Mouse (Mus musculus) hindbrain, postnatal 0 days (tissue): ENCODE measurements at regions not wholly inside any gene's neighbourhood (a gene's known extent, or its start where the extent isn't known, plus 50 kb on each side); places are given as distances from the start of the nearest gene placed in this dataset.
A peak's percentile ranks its signal among the peaks of the same experiment; 100 is the strongest.

Source experiments
- ATAC-seq: fragments of 200-750 bp; cut with Nextera tagmentation; 2 replicates; pipeline ENCODE4 v1.8.0; 2017; ENCODE audit warnings: mild to moderate bottlenecking, moderate TSS enrichment, moderate library complexity
- DNase-seq: peaks from one replicate; pipeline ENCODE4 v3.0.0-alpha.2; 2015; ENCODE audit warnings: low spot score
- H3K27ac ChIP-seq: fragments of 300-500 bp; sonication (generic); 2 replicates; pipeline ENCODE4 v1.5.1; 2014; ENCODE audit warnings: mild to moderate bottlenecking
- H3K27me3 ChIP-seq: fragments of 300-500 bp; sonication (generic); 2 replicates; pipeline ENCODE4 v1.6.1; 2014; ENCODE audit warnings: low read length, mixed read lengths; ENCODE audit not compliant: insufficient read depth
- H3K36me3 ChIP-seq: fragments of 300-500 bp; sonication (generic); 2 replicates; pipeline ENCODE4 v1.6.1; 2014; ENCODE audit warnings: low read length, mixed read lengths; ENCODE audit not compliant: insufficient read depth
- H3K4me1 ChIP-seq: fragments of 300-500 bp; sonication (generic); 2 replicates; pipeline ENCODE4 v1.6.1; 2014; ENCODE audit warnings: antibody characterized with exemption, low read length, mixed read lengths; ENCODE audit not compliant: insufficient read depth
- H3K4me2 ChIP-seq: fragments of 300-500 bp; sonication (generic); 2 replicates; pipeline ENCODE4 v1.6.1; 2014; ENCODE audit warnings: low read depth, mild to moderate bottlenecking, low read length, moderate library complexity, mixed read lengths
- H3K4me3 ChIP-seq: fragments of 300-500 bp; sonication (generic); 2 replicates; pipeline ENCODE4 v1.5.1; 2014; ENCODE audit warnings: low read length
- H3K9ac ChIP-seq: fragments of 300-500 bp; sonication (generic); replicated peaks from 2 replicates; pipeline ENCODE4 v1.6.1; 2014; ENCODE audit warnings: mild to moderate bottlenecking, low read length, moderate library complexity, mixed read lengths
- H3K9me3 ChIP-seq: fragments of 300-500 bp; sonication (generic); 2 replicates; pipeline ENCODE4 v1.6.1; 2016; ENCODE audit warnings: low read length, mixed read lengths
- CTCF ChIP-seq: IDR thresholded peaks from 2 replicates; pipeline ENCODE4 v1.5.1; 2016; ENCODE audit warnings: antibody characterized with exemption, control low read depth, low read depth
- WGBS: fragments of 180-500 bp; shearing (Covaris S2); extraction: QIAGEN DNeasy Blood & Tissue Kit; methylation state at CpG from one replicate; pipeline ENCODE4 v1.1.7; 2014; 5-methylcytosine and 5-hydroxymethylcytosine counted together

- no peaks in the 10 kb centered on the region for H3K9me3 ChIP-seq
- no peak for TF ChIP-seq CTCF
- no peak overlapping the region for H3K27ac ChIP-seq
- no peak overlapping the region for H3K9ac ChIP-seq
- no peak for ATAC-seq
- no peaks in the 10 kb centered on the region for H3K36me3 ChIP-seq
- no peaks in the 10 kb centered on the region for H3K27me3 ChIP-seq
- no peak for DNase-seq
- H3K4me2 ChIP-seq = no peak overlapping the region
- H3K4me3 ChIP-seq = no peak overlapping the region
- 53% methylated on average over 1 of the region's 1 CpGs for WGBS
- no peaks in the 10 kb centered on the region for H3K4me1 ChIP-seq
Observed at GRCm38 (mm10) chr1:94753523-94753922, 559.9 kb upstream of the Fam174a start.

- WGBS = 77% methylated on average over 2 of the region's 2 CpGs
- H3K36me3 ChIP-seq = no peaks in the 10 kb centered on the region
- no peak for ATAC-seq
- no peak for DNase-seq
- no peak overlapping the region for H3K4me3 ChIP-seq
- H3K27ac ChIP-seq = no peak overlapping the region
- no peak overlapping the region for H3K9ac ChIP-seq
- H3K27me3 ChIP-seq = no peaks in the 10 kb centered on the region
- H3K4me2 ChIP-seq = no peak overlapping the region
- no peaks in the 10 kb centered on the region for H3K9me3 ChIP-seq
- H3K4me1 ChIP-seq = no peaks in the 10 kb centered on the region
- TF ChIP-seq CTCF = no peak
Observed at GRCm38 (mm10) chr1:94789019-94789585, 524.3 kb upstream of the Fam174a start.

GRCm38 (mm10) chr1:94790604-94791003 is 522.8 kb upstream of the Fam174a start:
- DNase-seq = peak; percentile 7
- Histone ChIP-seq H3K9ac (no peak overlapping the region), H3K36me3 (no peaks in the 10 kb centered on the region), H3K27me3 (no peaks in the 10 kb centered on the region), H3K4me1 (no peaks in the 10 kb centered on the region), H3K27ac (no peak overlapping the region), H3K9me3 (no peaks in the 10 kb centered on the region), H3K4me3 (no peak overlapping the region; the same call in 1 of the 2 replicates), H3K4me2 (peak overlapping the region; percentile 26)
- TF ChIP-seq CTCF = no peak
- no peak for ATAC-seq
- 34% methylated on average over 7 of the region's 7 CpGs for WGBS

- no peaks in the 10 kb centered on the region for H3K4me1 ChIP-seq
- TF ChIP-seq CTCF = no peak
- no peaks in the 10 kb centered on the region for H3K9me3 ChIP-seq
- no peak overlapping the region for H3K4me2 ChIP-seq
- DNase-seq (no peak), ATAC-seq (no peak)
- no peaks in the 10 kb centered on the region for H3K36me3 ChIP-seq
- H3K9ac ChIP-seq = no peak overlapping the region
- no peak overlapping the region for H3K27ac ChIP-seq
- 61% methylated on average over 6 of the region's 6 CpGs for WGBS
- no peak overlapping the region for H3K4me3 ChIP-seq
- no peaks in the 10 kb centered on the region for H3K27me3 ChIP-seq
Observed at GRCm38 (mm10) chr1:94791052-94791451, 522.4 kb upstream of the Fam174a start.

DNA sequence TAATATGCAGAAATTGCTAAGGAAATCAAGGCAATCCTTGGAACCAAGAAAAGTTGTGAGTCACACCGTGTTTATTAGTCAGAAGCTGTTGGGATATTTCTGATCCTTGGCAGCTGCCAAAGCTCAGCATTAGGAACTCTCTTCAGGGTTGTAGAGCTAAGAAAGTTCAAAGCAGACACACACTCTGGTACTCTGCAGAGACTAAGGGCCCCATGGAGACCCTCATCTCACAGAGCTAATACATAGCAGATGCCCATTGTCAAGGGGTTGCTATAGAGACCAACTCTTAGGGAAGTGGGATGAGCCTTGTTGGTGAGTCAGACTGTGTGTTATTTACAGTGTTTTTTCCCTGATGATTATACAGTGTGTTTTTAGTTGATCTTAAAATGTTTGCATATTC is 517.4 kb upstream of the Fam174a start:
- H3K36me3 ChIP-seq = no peaks in the 10 kb centered on the region
- H3K4me1 ChIP-seq = no peaks in the 10 kb centered on the region
- 48% methylated on average over 1 of the region's 1 CpGs for WGBS
- no peak overlapping the region for H3K27ac ChIP-seq
- no peak overlapping the region for H3K9ac ChIP-seq
- no peak overlapping the region for H3K4me3 ChIP-seq
- no peak overlapping the region for H3K4me2 ChIP-seq
- H3K9me3 ChIP-seq = no peaks in the 10 kb centered on the region
- ATAC-seq = no peak
- no peak for DNase-seq
- no peaks in the 10 kb centered on the region for H3K27me3 ChIP-seq
- TF ChIP-seq CTCF = no peak

DNA sequence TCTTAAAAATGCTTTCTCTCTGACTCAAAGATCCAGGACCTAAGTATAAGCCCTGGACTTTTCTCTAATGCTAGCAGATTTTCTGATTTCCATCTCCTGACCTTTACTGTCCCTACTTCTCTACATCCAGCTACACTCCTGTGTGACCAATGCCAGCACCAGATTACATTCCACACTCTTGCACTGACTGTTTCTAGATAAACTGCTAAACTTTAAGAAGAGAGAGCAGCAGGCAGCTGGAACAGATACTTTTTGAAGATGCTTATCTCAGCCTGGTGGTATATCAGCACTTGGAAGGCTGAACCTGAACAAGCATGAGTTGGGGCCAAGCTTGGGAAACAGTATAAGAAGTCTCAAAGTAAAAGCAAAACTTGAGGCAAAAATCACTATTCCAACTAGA is 509.7 kb upstream of the Fam174a start:
- Histone ChIP-seq H3K4me2 (no peak overlapping the region), H3K27ac (no peak overlapping the region), H3K4me3 (no peak overlapping the region), H3K4me1 (no peaks in the 10 kb centered on the region), H3K9me3 (no peaks in the 10 kb centered on the region), H3K27me3 (no peaks in the 10 kb centered on the region), H3K36me3 (no peaks in the 10 kb centered on the region), H3K9ac (no peak overlapping the region)
- DNase-seq (no peak), ATAC-seq (no peak)
- no peak for TF ChIP-seq CTCF

- WGBS = 57% methylated on average over 1 of the region's 1 CpGs
Observed at GRCm38 (mm10) chr1:94804877-94805276, 508.5 kb upstream of the Fam174a start.

More at GRCm38 (mm10) chr1:94804877-94805276, 508.5 kb upstream of the Fam174a start:
- no peaks in the 10 kb centered on the region for H3K36me3 ChIP-seq
- H3K9ac ChIP-seq = no peak overlapping the region
- DNase-seq (no peak), ATAC-seq (no peak)
- H3K4me1 ChIP-seq = no peaks in the 10 kb centered on the region
- H3K9me3 ChIP-seq = no peaks in the 10 kb centered on the region
- no peak overlapping the region for H3K27ac ChIP-seq
- TF ChIP-seq CTCF = no peak
- H3K27me3 ChIP-seq = no peaks in the 10 kb centered on the region
- no peak overlapping the region for H3K4me3 ChIP-seq
- no peak overlapping the region for H3K4me2 ChIP-seq
